Mouse (Mus musculus) heart, embryonic 11.5 days (tissue): Measurements from ENCODE around the gene Endou. TPM values are rescaled to one million over a fixed set of nuclear protein-coding genes. Genes with fewer than 3 reads are reported as not detected.

Experiments used
- ATAC-seq: fragments of 200-750 bp; cut with Nextera tagmentation; replicated peaks from 2 replicates; pipeline ENCODE4 v1.8.0; 2017; ENCODE audit warnings: moderate library complexity; ENCODE audit not compliant: insufficient number of reproducible peaks, low FRiP score, low TSS enrichment
- H3K27ac ChIP-seq: fragments of 300-500 bp; sonication (generic); 2 replicates; pipeline ENCODE4 v1.5.1; 2014; ENCODE audit warnings: mild to moderate bottlenecking, low read depth, low read length
- H3K27me3 ChIP-seq: fragments of 300-500 bp; sonication (generic); 2 replicates; pipeline ENCODE4 v1.6.1; 2014; ENCODE audit warnings: mild to moderate bottlenecking, low read length, mixed read lengths; ENCODE audit not compliant: control insufficient read depth, insufficient read depth
- H3K36me3 ChIP-seq: fragments of 300-500 bp; sonication (generic); 2 replicates; pipeline ENCODE4 v1.6.1; 2014; ENCODE audit warnings: mild to moderate bottlenecking, low read length, moderate library complexity, mixed read lengths; ENCODE audit not compliant: control insufficient read depth, insufficient read depth
- H3K4me1 ChIP-seq: fragments of 300-500 bp; sonication (generic); 2 replicates; pipeline ENCODE4 v1.6.1; 2014; ENCODE audit warnings: low read length; ENCODE audit not compliant: control insufficient read depth, insufficient read depth
- H3K4me2 ChIP-seq: fragments of 300-500 bp; sonication (generic); 2 replicates; pipeline ENCODE4 v1.6.1; 2014; ENCODE audit warnings: mild to moderate bottlenecking, moderate library complexity
- H3K4me3 ChIP-seq: fragments of 300-500 bp; sonication (generic); 2 replicates; pipeline ENCODE4 v1.5.1; 2014; ENCODE audit warnings: low read depth, low read length
- H3K9ac ChIP-seq: fragments of 300-500 bp; sonication (generic); 2 replicates; pipeline ENCODE4 v1.6.1; 2014; ENCODE audit warnings: mild to moderate bottlenecking, low read depth, low read length, moderate library complexity
- H3K9me3 ChIP-seq: fragments of 300-500 bp; sonication (generic); replicated peaks from 2 replicates; pipeline ENCODE4 v1.6.1; 2016; ENCODE audit warnings: low read length; ENCODE audit not compliant: control insufficient read depth
- WGBS: fragments of 180-500 bp; shearing (Covaris S2); extraction: QIAGEN DNeasy Blood & Tissue Kit; methylation state at CpG from one replicate; pipeline ENCODE4 v1.1.7; 2014; ENCODE audit not compliant: insufficient replicate concordance; 5-methylcytosine and 5-hydroxymethylcytosine counted together
- polyA plus RNA-seq: library from polyadenylated mRNA; unstranded; fragments of >200 nt; fragmentation: Nextera tagmentation; extraction: Ambion mirVana; gene quantifications from 2 replicates; pipeline ENCODE4 v1.2.1, GENCODE M21; 2014

The Endou gene
- polyA plus RNA-seq, 1 experiment from 2014 or later = not detected

GRCm38 (mm10) chr15:97731988-97732387 is 849 bp upstream of the Endou start:
- no peak overlapping the region for H3K4me2 ChIP-seq
- no peaks in the 10 kb centered on the region for H3K36me3 ChIP-seq
- H3K27ac ChIP-seq = no peak overlapping the region
- H3K4me3 ChIP-seq = no peak overlapping the region
- H3K27me3 ChIP-seq = no peaks in the 10 kb centered on the region
- no peak for ATAC-seq
- no peaks in the 10 kb centered on the region for H3K4me1 ChIP-seq
- whole genome bisulfite sequencing = 89% methylated on average over 11 of the region's 11 CpGs
- H3K9me3 ChIP-seq = no peaks in the 10 kb centered on the region
- H3K9ac ChIP-seq = no peak overlapping the region

- H3K4me2 ChIP-seq = no peak overlapping the region
- no peaks in the 10 kb centered on the region for H3K9me3 ChIP-seq
- no peak overlapping the region for H3K4me3 ChIP-seq
- H3K9ac ChIP-seq = no peak overlapping the region
- WGBS = 42% methylated on average over 6 of the region's 6 CpGs
- H3K27me3 ChIP-seq = no peaks in the 10 kb centered on the region
- H3K27ac ChIP-seq = no peak overlapping the region
- no peak for ATAC-seq
- no peaks in the 10 kb centered on the region for H3K4me1 ChIP-seq
- no peaks in the 10 kb centered on the region for H3K36me3 ChIP-seq
These were observed 774 bp downstream of the Endou start for GRCm38 (mm10) chr15:97730365-97730764.

- 62% methylated on average over 7 of the region's 7 CpGs for WGBS
- no peak overlapping the region for H3K9ac ChIP-seq
These were observed 2.3 kb downstream of the Endou start for GRCm38 (mm10) chr15:97728804-97729203.

GRCm38 (mm10) chr15:97728394-97728793 is 2.7 kb downstream of the Endou start:
- ATAC-seq = no peak
- no peaks in the 10 kb centered on the region for H3K9me3 ChIP-seq
- no peak overlapping the region for H3K27ac ChIP-seq
- H3K36me3 ChIP-seq = no peaks in the 10 kb centered on the region
- no peak overlapping the region for H3K9ac ChIP-seq
- no peak overlapping the region for H3K4me2 ChIP-seq
- WGBS = 68% methylated on average over 11 of the region's 11 CpGs
- H3K27me3 ChIP-seq = no peaks in the 10 kb centered on the region
- no peaks in the 10 kb centered on the region for H3K4me1 ChIP-seq
- H3K4me3 ChIP-seq = no peak overlapping the region

More at GRCm38 (mm10) chr15:97728804-97729203, 2.3 kb downstream of the Endou start:
- Histone ChIP-seq H3K27ac (no peak overlapping the region), H3K4me2 (no peak overlapping the region), H3K27me3 (no peaks in the 10 kb centered on the region), H3K4me3 (no peak overlapping the region), H3K36me3 (no peaks in the 10 kb centered on the region), H3K9me3 (no peaks in the 10 kb centered on the region), H3K4me1 (no peaks in the 10 kb centered on the region)
- no peak for ATAC-seq

GRCm38 (mm10) chr15:97727520-97727919 is 3.6 kb downstream of the Endou start:
- Histone ChIP-seq H3K4me2 (no peak overlapping the region), H3K4me1 (no peaks in the 10 kb centered on the region), H3K36me3 (no peaks in the 10 kb centered on the region), H3K4me3 (no peak overlapping the region), H3K9me3 (no peaks in the 10 kb centered on the region), H3K27ac (no peak overlapping the region), H3K9ac (no peak overlapping the region), H3K27me3 (no peaks in the 10 kb centered on the region)
- WGBS = 77% methylated on average over 5 of the region's 5 CpGs
- ATAC-seq = no peak

- H3K4me2 ChIP-seq = no peak overlapping the region
- H3K4me1 ChIP-seq = no peaks in the 10 kb centered on the region
- H3K27me3 ChIP-seq = no peaks in the 10 kb centered on the region
- no peak overlapping the region for H3K9ac ChIP-seq
- no peaks in the 10 kb centered on the region for H3K36me3 ChIP-seq
- H3K4me3 ChIP-seq = no peak overlapping the region
- 70% methylated on average over 8 of the region's 8 CpGs for WGBS
- H3K27ac ChIP-seq = no peak overlapping the region
- H3K9me3 ChIP-seq = no peaks in the 10 kb centered on the region
- ATAC-seq = no peak
These were observed 4.1 kb downstream of the Endou start for GRCm38 (mm10) chr15:97727048-97727447.

- WGBS = 82% methylated on average over 13 of the region's 13 CpGs
- Histone ChIP-seq H3K4me2 (no peak overlapping the region), H3K9ac (no peak overlapping the region), H3K27ac (no peak overlapping the region), H3K4me3 (no peak overlapping the region), H3K36me3 (no peaks in the 10 kb centered on the region), H3K9me3 (no peaks in the 10 kb centered on the region), H3K27me3 (no peaks in the 10 kb centered on the region), H3K4me1 (no peaks in the 10 kb centered on the region)
- no peak for ATAC-seq
These were observed 4.8 kb downstream of the Endou start for GRCm38 (mm10) chr15:97726310-97726709.

GRCm38 (mm10) chr15:97725198-97725785 is 5.8 kb downstream of the Endou start:
- Histone ChIP-seq H3K4me2 (no peak overlapping the region), H3K9me3 (no peaks in the 10 kb centered on the region), H3K27me3 (no peaks in the 10 kb centered on the region), H3K4me3 (no peak overlapping the region), H3K9ac (no peak overlapping the region), H3K36me3 (no peaks in the 10 kb centered on the region), H3K27ac (no peak overlapping the region), H3K4me1 (peaks cover 3% of the 10 kb centered on the region; the same call in 1 of the 2 replicates)
- WGBS = 72% methylated on average over 6 of the region's 6 CpGs
- no peak for ATAC-seq
